Mouse (Mus musculus): ENCODE results near the gene Dlgap5. TPM values are rescaled to one million over a fixed set of nuclear protein-coding genes. Genes with fewer than 3 reads are reported as not detected.

Dlgap5 gene
- total RNA-seq, 2 experiments from 2014 or later = 1.1 TPM; not detected in 1

DNA sequence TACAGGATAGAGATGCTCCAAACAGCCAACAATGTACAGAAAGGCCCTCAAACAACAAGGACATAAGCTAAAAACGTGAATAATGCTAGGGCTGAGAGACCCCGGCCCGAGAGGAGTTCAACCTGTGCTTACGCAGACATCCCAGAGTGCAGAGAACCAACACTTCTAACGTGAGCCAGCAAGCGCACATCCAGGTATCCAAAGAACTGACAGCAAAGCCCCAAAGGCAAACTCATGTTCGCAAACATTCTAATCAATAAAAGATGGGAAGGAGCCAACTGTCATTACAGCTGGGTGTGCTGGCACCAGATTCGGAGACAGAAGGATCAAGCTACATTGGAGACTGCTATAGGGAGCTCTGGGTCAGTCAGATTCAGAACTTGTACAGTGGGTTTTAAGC lies 15.5 kb downstream of the Dlgap5 start:
- no peak for DNase-seq (ENCODE audit: low spot score in 2 of 2)
- intact Hi-C loops (cut with DNase I) = no loop called here

DNA sequence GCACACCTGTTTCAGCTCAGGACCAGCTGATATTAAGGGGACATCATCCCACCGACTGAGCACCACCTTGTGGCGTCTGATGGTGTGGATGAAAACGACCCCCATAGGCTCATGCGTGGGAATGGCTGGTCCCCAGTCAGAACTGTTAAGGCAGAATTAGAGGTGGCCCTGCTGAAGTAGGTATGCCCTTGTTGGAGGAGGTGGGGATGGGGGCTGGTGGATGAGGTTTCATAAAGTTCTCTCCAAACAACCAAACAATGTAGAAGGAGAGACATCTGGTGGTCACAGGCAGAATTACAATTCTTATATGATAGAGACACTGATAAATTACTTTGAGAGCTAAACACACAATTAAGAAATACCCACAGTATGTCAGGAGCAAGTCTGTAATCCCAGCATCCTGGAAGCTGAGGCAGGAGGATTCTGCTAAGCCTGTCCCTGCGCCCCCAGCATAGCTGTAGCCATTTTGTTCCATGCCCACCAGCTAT lies 22.0 kb downstream of the Dlgap5 start:
- intact Hi-C loops (cut with DNase I) = loop anchor here (1.0 kb wide), 1 partner anchor 61 kb away; no protein-coding TSS in a partner anchor
- DNase-seq (ENCODE audit: low spot score in 2 of 2) = no peak

DNA sequence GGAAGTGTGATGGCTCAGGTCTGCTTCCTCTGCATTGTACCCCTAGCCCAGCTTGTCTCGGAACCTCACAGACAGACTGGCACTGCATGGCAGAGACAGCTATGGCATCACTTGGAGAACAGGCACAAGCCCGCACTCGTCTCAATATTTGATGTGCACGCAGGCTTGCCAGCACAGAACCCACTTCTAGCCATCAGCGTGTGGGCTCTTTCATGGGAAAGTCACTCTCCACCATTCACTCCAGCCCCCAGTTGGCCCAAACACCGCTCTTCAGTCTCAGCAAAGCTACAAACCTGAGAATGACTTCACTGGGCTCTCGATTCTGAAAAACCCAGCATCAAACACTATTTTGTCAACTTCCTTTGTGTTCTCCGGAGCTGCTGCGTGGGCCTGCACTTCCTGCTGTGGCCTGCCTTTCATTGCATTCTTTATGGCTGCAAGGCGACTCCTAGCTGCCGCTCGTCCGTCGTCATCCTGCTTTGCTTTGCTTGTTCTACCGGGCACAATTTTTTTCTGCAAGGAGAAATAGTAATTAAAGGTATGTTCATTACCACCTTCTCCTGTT lies 22.7 kb downstream of the Dlgap5 start:
- DNase-seq (ENCODE audit: low spot score in 2 of 2) = no peak

DNA sequence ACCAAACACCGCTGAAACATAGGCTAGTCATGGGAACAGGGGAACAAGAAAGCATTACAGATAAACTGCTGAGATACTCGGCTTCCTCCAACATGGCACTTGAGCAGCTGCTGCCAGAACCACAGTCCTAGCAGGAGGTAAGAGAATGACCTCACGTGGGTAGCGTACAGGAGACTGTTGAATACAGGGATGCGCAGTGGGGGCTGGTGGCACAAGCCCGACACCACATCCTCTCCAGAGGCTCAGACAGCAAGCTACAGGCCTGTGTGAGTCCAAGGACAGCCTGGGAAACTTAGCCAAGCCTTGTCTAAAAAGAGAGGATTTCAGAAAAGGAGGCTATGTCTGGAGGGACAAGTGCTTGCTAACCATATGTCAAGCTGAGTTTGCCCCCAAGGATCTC lies 23.2 kb downstream of the Dlgap5 start:
- intact Hi-C loops (cut with DNase I) = no loop called here
- no peak for DNase-seq (ENCODE audit: low spot score in 2 of 2)

More for the DNA sequence above, 22.7 kb downstream of the Dlgap5 start:
- intact Hi-C loops (cut with DNase I) = loop anchor here (1.0 kb wide), 1 partner anchor 60 kb away; no protein-coding TSS in a partner anchor

DNA sequence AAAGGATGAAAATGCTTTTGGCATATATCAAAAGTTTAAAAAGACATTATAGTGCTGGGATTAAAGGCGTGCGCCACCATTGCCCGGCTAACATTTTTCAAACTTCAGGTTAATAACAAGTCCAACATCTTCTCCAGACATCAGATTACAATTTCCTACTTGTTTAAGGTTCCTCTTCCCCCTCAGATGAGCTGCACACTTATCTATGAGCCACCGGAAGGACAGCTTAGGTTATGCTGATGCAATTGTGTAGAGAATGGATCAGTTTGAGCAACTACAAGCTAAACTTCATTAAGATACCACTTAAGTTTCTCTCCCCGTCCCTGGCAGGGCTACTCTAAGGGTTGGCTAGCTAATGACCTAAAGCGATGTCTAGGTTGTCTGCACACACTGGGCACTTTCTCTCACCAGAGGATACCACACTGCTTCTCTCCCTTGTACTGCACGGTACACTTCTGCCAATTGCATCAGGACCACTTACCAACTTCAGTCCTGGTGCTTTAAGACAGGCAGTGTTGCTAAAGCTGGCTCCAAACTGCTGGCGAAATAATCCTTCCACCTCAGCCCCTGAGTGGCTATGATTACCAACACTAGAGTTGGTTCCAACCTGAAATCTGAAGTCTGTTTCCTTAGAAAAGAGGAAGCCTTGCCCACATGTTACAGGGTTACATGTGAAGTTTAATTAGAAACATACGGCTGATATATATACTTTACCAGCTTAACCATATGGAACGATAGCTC lies 24.7 kb downstream of the Dlgap5 start:
- no peak for DNase-seq (ENCODE audit: low spot score in 2 of 2)
- intact Hi-C loops (cut with DNase I) = no loop called here

DNA sequence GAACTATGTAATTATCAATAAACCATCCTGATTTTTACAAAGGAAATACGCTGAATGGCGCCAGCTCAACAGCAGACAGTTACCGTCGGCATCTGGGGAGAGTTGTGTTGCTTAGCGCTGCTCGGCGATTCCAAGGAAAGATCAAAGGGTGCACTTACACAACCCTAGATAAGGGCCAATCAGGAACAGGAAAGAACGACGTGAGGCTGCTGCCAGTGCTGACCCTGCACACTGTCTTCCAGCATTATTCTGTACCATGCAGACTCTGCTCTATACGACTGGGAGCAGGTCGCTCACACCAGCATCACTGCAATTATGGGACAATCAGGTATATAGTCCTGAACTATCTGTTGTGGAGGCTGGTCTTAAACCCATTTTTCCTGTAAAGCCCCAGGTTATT lies 32.1 kb downstream of the Dlgap5 start:
- DNase-seq (ENCODE audit: low spot score in 2 of 2) = no peak
- intact Hi-C loops (cut with DNase I) = no loop called here

DNA sequence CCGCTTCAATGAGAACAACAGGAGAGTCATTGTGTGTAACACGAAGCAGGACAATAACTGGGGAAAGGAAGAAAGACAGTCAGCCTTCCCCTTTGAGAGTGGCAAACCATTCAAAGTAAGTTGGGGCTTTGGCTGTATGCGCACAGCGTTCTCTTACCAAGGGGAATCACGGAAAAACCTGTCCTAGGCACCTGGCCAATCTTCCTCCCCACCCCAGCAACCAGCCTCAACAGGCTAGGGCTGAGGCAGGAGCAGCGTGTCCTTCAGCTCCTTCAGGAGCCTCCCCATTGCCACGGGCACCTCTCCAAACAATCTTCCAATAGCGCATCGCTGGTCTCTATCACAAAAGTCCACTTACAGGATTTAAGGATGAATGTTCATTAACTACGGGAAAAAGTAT lies 33.6 kb downstream of the Dlgap5 start:
- intact Hi-C loops (cut with DNase I) = no loop called here
- DNase-seq (ENCODE audit: low spot score in 2 of 2) = no peak

DNA sequence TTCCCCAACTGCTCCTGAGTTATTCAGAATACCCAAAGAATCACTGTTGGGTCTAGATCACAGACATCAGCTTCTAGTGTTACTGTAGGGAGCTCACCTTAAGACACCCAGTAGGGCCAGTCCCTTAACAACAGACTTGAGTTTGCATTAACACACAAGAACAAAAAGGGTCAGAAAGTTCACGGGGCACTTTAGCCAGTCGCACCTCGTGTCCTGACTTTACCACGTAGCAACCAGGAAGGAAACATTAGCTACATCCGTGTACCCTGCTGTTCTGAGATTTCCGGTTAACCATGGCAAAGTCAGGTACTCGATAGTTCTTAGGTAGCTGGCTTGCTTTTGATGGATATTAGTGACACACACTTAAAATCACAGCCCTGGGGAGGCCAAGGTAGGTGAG lies 34.3 kb downstream of the Dlgap5 start:
- intact Hi-C loops (cut with DNase I) = no loop called here
- no peak for DNase-seq (ENCODE audit: low spot score in 2 of 2)

DNA sequence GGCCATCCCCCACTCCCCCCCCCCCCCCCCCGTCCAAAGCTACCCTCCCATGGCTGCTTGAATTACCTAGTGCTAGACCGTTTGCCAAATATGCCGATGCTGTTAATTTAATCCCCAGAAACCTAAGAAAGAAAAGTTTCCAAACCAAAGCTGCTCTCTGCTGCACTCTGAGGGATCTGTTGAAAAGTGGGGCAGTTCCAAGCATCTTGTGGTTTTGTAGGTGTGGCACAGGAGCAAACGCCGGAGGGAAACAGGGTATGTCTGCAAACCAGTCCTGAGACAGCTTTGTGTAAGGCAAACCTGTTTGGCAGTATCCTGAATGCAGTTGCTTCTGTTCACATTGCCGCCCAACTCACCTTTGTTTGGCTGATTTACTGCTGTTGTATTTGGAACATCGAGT lies 39.9 kb downstream of the Dlgap5 start:
- intact Hi-C loops (cut with DNase I) = no loop called here
- DNase-seq (ENCODE audit: low spot score in 2 of 2) = no peak

DNA sequence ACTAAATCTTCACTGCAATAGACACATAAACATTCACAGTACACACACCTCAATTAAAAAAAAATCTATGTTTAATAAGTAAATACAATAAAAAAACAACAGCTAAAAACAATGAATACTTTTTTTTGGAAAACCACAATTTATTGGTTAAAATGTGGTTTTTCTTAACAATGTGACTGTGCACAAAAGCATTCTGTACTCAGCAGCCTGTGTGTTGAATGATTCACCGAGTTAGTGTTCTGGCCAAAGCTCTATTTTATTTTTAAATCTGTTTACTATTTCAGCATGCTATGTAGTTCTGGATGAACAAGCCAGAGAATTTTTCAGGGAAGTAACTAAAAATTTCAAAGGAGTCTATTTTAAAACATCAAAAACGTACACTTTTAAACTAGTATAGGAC lies 41.7 kb downstream of the Dlgap5 start:
- intact Hi-C loops (cut with DNase I) = no loop called here
- no peak for DNase-seq (ENCODE audit: low spot score in 2 of 2)

DNA sequence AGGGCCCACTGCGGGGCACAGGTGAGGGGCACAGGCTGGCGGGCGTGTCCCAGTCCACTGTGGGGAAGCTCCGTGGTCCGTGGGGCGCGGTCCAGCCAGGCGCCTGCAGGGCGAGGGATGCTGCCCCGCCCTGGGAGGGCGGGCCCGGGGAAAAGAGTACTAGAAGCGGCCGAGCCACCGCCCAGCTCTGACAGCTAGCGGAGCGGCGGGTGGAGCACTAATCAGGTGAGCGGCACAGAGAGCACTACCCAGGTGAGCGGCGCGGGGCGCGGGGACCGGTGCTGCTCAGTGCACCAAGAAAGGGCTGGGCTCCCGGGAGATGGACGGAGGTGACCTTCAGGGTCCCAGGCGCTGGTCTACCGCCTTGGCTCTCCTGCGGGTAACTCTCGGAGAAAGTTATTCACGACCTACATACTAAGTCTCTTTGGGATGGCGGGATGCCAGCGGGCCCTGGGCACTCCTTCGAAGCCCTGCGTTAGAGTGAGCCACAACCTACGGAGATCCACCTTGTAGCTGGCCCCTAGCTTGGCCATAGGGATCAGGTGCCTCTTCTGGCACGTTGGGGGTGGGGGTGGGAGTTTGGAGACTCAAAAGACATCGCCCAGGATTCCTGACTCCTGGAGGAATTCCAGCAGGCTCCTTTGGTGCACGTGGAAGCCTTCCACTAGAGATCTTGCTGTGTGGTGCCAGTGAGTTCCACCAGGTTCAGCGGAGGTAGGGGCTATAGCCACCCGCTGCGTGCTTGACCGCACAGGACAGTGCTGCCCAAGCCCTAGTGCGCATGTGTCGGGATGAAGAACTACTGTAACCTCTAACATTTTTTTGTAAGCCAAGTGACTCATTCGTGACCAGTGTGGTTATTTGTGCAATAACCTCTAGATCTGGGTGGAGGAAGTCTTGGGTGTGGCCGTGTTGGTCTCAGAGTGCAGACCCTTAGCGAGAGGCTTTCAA lies 44.2 kb downstream of the Dlgap5 start:
- intact Hi-C loops (cut with DNase I) = no loop called here
- DNase-seq (ENCODE audit: low spot score in 2 of 2) = no peak

DNA sequence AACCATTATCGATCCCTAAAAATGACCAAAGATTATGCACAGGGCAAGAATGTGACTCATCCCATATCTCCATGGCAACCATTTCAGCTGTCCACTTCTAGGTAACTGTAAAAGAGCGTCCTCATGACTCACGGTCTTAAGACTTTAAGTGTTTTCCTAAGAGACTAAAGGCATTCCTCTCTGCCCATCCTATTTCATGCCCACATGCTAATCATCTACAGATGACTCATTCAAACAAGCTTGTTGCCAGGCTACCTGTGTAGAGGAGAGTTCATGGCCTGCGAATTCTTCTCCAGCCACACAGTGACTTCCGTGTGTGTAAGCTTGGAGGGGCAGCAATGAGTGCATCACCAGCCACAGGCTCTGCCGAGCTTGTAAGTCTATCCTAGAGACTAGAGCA lies 46.5 kb downstream of the Dlgap5 start:
- intact Hi-C loops (cut with DNase I) = no loop called here
- DNase-seq (ENCODE audit: low spot score in 2 of 2) = no peak

DNA sequence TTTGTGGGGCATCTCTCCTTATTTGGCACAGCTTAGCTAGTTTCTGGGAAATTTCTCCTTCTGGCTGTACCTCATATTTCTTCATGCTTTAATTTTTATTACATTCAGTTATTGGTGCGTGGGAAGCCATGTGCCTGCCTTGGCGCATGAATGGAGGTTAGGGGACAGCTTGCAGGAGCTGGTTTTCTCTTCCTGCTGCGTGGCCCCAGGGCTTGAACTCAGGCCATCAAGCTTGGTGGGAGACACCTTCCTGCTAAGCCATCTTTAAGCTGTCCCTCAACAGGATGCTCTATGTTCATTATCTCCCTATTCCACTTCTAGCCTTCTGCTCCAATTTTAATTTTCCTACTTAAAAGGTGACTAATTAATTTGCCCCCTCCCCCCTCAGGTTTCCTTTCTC lies 47.4 kb downstream of the Dlgap5 start:
- DNase-seq (ENCODE audit: low spot score in 2 of 2) = no peak
- intact Hi-C loops (cut with DNase I) = no loop called here

DNA sequence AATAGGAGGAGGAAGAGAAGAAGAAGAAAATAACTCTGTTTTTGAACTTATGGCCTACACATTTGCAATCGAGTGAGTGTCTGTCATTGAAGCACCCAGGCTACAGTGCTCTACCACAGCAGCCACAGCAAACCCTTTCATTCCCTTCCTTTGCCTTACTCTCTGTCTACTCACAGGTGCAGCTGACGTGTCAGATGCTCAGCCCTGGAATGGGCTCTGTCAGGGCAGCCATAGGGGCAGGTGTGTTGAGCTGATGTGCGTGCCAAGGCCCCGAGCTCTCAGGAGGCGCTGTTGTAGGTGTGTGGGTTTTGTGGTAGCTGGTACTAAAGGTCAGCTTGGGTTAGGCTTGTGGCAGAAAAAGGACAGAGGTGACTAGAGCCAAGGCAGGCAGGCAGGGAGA lies 48.5 kb downstream of the Dlgap5 start:
- DNase-seq (ENCODE audit: low spot score in 2 of 2) = no peak
- intact Hi-C loops (cut with DNase I) = no loop called here

DNA sequence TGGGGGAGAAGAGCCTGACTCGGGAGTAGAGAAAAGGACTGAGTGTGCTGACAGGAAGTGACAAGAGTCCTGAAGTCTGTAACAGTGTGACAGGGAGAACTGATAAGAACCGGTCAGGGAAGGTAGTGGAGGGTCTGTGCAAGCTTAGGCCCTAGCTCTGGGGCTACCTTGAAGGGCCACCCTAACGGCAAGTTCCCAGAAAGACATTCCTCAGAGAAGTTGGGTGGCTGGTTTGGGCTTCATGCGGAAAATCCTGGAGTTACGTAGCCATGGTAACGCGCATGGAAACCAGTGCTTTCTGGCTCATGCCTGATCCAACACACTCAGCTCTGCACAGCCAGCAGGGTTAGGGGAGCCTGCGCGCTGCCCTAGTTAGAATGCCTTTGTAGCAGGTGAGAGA lies 50.7 kb downstream of the Dlgap5 start, which contains the start of gene Lgals3:
TSS of gene Lgals3 (plus strand) at position 291 of the 400 bp plus-strand sequence.
- intact Hi-C loops (cut with DNase I) = no loop called here
- DNase-seq (ENCODE audit: low spot score in 2 of 2) = peak; percentile 37 to 45

DNA sequence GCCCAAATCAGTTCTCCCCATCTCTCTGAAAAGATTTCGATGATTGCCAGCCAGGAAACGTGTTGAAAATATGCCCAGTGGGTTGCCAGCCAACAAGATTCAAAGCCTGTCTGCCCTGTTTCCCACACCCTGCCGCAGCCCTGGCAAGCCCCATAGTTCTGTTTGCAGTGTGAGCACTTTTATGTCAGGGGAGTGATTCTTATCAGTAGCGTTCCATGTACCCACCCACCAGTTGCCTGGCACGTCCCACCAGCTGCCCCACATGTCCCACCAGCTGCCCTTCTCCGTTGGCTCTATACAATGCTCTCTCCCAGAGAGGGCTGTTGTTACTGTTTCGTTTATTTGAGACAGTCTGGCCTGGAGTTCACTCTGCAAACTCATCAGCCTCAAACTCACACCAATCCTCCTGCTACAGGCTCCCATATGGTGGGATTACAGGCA lies 51.3 kb downstream of the Dlgap5 start:
- intact Hi-C loops (cut with DNase I) = no loop called here
- DNase-seq (ENCODE audit: low spot score in 2 of 2) = peak; percentile 24

DNA sequence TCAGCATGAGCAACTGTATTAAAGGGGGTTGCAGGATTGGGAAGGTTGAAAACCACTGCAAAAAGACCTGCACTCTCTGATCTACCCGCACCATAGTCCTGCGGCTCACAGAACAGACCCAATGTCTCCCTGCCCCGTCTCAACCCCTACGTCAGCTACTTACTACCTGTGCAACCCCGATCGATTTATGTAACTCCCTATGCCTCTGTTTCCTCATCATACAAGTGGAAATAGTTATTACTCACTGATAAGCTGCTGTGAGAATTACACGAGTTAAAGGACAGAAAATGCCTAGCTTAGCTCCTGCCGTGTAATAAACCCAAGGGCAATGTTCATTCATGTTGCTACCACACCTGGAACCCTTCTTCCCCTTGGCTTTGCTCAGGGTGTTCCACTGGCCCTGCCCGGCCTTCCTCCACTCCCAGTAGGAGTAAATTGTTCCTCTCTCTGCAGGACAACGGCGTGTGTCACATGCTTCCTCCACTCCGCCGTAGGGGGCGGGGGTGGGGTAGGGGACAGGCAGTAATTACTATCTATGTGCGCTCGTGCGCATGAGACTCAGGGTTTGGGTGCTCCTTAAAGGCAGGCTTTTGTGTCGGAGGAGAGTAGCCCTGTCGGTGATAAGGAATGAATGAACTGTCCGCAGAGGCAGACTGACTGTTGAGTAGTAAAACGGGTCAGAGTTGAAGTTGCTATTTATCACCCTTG lies 53.3 kb downstream of the Dlgap5 start:
- no peak for DNase-seq (ENCODE audit: low spot score in 2 of 2)
- intact Hi-C loops (cut with DNase I) = no loop called here

DNA sequence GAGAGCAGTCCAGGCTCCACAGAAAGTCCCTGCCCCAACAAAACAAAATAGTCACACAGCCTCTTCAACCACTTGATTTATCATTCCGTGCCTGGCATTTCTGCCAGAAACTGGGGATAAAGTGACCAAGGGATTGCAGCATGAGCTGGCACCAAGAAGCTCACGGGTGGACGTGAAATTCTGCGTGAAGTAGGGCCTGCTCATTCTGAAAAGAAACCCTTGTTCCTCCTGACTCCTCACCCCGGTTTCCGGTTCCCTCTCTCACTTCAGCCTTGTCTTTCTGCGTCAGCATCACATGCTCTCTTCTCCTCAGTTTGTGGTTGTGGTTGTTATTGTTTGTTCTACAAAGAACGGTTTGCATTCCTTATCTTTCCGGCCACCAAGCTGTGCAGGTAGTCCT lies 56.3 kb downstream of the Dlgap5 start:
- DNase-seq (ENCODE audit: low spot score in 2 of 2) = no peak
- intact Hi-C loops (cut with DNase I) = no loop called here

DNA sequence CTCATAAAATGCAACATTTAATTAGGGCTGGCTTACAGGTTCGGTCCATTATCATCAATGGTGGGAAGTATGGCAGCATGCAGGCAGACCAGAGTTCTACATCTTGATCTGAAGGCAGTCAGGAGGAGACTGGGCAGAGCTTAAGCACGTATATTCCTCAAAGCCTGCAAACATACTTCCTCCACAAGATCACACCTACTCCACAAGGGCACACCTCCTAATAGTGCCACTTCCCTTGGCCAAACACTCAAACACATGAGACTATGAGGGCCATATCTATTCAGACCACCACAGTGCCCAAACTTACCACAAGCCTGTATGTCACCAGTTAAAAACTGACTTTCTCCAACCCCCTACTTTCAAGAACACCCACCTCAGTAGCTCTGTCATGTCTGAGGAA lies 56.8 kb downstream of the Dlgap5 start:
- no peak for DNase-seq (ENCODE audit: low spot score in 2 of 2)
- intact Hi-C loops (cut with DNase I) = no loop called here

DNA sequence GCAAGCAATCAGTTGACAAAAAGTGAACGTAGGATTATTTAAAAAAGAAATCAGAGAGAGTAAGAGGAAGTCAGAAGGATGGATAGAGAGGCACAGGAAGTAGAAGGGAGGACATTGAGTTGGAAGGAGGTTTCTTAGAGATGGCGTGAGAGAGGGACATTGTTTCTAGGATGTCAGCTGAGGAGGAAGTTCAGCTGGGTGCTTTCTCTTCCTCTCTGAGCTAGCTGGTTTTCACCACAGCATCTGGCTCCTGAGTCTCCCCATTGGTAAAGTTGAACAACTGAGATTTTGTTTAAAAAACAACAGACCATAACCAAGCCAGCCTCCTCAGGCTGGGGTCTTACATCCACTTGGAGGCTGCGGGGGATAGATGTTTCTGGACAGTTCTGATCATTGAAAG lies 58.6 kb downstream of the Dlgap5 start:
- intact Hi-C loops (cut with DNase I) = no loop called here
- DNase-seq (ENCODE audit: low spot score in 2 of 2) = no peak
